Mouse (Mus musculus) MEL (cell line): Measurements from ENCODE around the gene Osbpl10.

Experiments used
- CTCF ChIP-seq, 3 experiments: IDR thresholded peaks in 2 of 3; conservative IDR thresholded peaks in 1 of 3; 2 replicates each; pipeline ENCODE4 v1.5.1; 2011 to 2012; ENCODE audit warnings: low read length in 3 of 3, low read depth in 2 of 3, mild to moderate bottlenecking in 2 of 3, improper control_type of control experiment in 1 of 3, inconsistent platforms in 1 of 3, mixed read lengths in 1 of 3, moderate library complexity in 1 of 3; ENCODE audit not compliant: control insufficient read depth in 1 of 3, insufficient read depth in 1 of 3, poor library complexity in 1 of 3, severe bottlenecking in 1 of 3
- MXI1 ChIP-seq: IDR thresholded peaks from 2 replicates; pipeline ENCODE4 v1.6.1; 2011; ENCODE audit warnings: mild to moderate bottlenecking, low read depth, low read length, improper control_type of control experiment
- POLR2A ChIP-seq, 2 experiments: IDR thresholded peaks; 2 replicates each; pipeline ENCODE4 v1.6.1; 2011 to 2012; ENCODE audit warnings: low read length in 2 of 2, mild to moderate bottlenecking in 2 of 2, control low read depth in 1 of 2, improper control_type of control experiment in 1 of 2, low read depth in 1 of 2, moderate library complexity in 1 of 2; ENCODE audit not compliant: control insufficient read depth in 1 of 2, insufficient read depth in 1 of 2, poor library complexity in 1 of 2
- TCF12 ChIP-seq: IDR thresholded peaks from 2 replicates; pipeline ENCODE4 v1.6.1; 2014; ENCODE audit warnings: low read depth, mild to moderate bottlenecking, inconsistent platforms, low read length, improper control_type of control experiment, moderate library complexity

DNA sequence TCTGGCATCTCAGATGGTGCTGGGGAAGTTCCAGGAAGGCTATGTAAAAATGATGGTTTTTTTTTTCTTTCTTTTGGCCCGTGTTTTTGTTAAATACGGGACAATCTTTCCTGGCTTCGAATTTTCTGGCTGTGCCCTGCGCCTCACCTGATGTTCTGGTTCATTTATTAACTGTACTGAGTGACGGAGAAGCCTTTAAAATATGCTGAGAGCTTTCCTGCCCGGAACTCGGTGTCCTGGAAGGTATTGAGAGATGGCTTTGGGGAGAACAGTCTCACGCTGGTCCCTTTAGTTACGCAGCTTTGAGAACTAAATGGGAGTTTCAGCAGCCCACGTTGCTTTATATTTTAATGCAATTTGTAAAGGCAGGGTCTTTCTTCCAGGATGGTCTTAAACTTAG, 27.1 kb downstream of the Osbpl10 start:
- TF ChIP-seq MXI1 (no peak), TCF12 (no peak), CTCF (IDR thresholded peaks at IDR 0.05 in 2 of 3, conservative IDR thresholded peaks at IDR 0.05 in 1 of 3; ENCODE audit: control insufficient read depth in 1 of 3, insufficient read depth in 1 of 3, low read depth in 2 of 3, low read length in 3 of 3, poor library complexity in 1 of 3, severe bottlenecking in 1 of 3) (no peak), POLR2A (IDR thresholded peaks at IDR 0.05; ENCODE audit: control insufficient read depth in 1 of 2, insufficient read depth in 1 of 2, low read depth in 1 of 2, low read length in 2 of 2, poor library complexity in 1 of 2) (no peak)
